Mouse (Mus musculus): ENCODE measurements at regions not wholly inside any gene's neighbourhood (a gene's known extent, or its start where the extent isn't known, plus 50 kb on each side); places are given as distances from the start of the nearest gene placed in this dataset.

GRCm38 (mm10) chr13:3752334-3752733 is 51.8 kb downstream of the Calml3 start:
- WGBS: 86% methylated on average over 5 of the region's 5 CpGs

GRCm38 (mm10) chr13:3751222-3751621 is 52.9 kb downstream of the Calml3 start:
- H3K4me3 ChIP-seq: no peak overlapping the region
- no peaks in the 10 kb centered on the region for H3K9me3 ChIP-seq (replicated peaks)
- whole genome bisulfite sequencing: 88% methylated on average over 1 of the region's 1 CpGs
- peaks cover 20% of the 10 kb centered on the region for H3K4me1 ChIP-seq
- no peak for DNase-seq (ENCODE audit: low spot score)
- H3K27ac ChIP-seq: no peak overlapping the region
- H3K36me3 ChIP-seq: no peaks in the 10 kb centered on the region
- H3K27me3 ChIP-seq (ENCODE audit: low read depth, poor library complexity, severe bottlenecking): no peaks in the 10 kb centered on the region

More at GRCm38 (mm10) chr13:3752334-3752733, 51.8 kb downstream of the Calml3 start:
- H3K4me1 ChIP-seq: peaks cover 9% of the 10 kb centered on the region
- H3K9me3 ChIP-seq (replicated peaks): no peaks in the 10 kb centered on the region
- H3K27me3 ChIP-seq (ENCODE audit: low read depth, poor library complexity, severe bottlenecking): no peaks in the 10 kb centered on the region
- no peak overlapping the region for H3K27ac ChIP-seq
- DNase-seq (ENCODE audit: low spot score): no peak
- H3K36me3 ChIP-seq: no peaks in the 10 kb centered on the region
- no peak overlapping the region for H3K4me3 ChIP-seq

GRCm38 (mm10) chr13:3750756-3751155 is 53.4 kb downstream of the Calml3 start:
- no peaks in the 10 kb centered on the region for H3K9me3 ChIP-seq (replicated peaks)
- no peaks in the 10 kb centered on the region for H3K36me3 ChIP-seq
- H3K27ac ChIP-seq: no peak overlapping the region
- WGBS: 79% methylated on average over 1 of the region's 1 CpGs
- peaks cover 20% of the 10 kb centered on the region for H3K4me1 ChIP-seq
- no peaks in the 10 kb centered on the region for H3K27me3 ChIP-seq (ENCODE audit: low read depth, poor library complexity, severe bottlenecking)
- H3K4me3 ChIP-seq: no peak overlapping the region
- DNase-seq (ENCODE audit: low spot score): no peak

- Histone ChIP-seq H3K9me3 (replicated peaks) (no peaks in the 10 kb centered on the region), H3K4me3 (no peak overlapping the region), H3K27ac (no peak overlapping the region), H3K4me1 (peaks cover 20% of the 10 kb centered on the region), H3K27me3 (ENCODE audit: low read depth, poor library complexity, severe bottlenecking) (no peaks in the 10 kb centered on the region), H3K36me3 (no peaks in the 10 kb centered on the region)
- WGBS: 87% methylated on average over 3 of the region's 3 CpGs
- no peak for DNase-seq (ENCODE audit: low spot score)
Observed at GRCm38 (mm10) chr13:3749646-3750045, 54.5 kb downstream of the Calml3 start.

GRCm38 (mm10) chr13:3748859-3749258 is 55.3 kb downstream of the Calml3 start:
- H3K4me1 ChIP-seq: peaks cover 23% of the 10 kb centered on the region
- no peaks in the 10 kb centered on the region for H3K27me3 ChIP-seq (ENCODE audit: low read depth, poor library complexity, severe bottlenecking)
- 58% methylated on average over 5 of the region's 5 CpGs for WGBS
- H3K4me3 ChIP-seq: no peak overlapping the region
- H3K36me3 ChIP-seq: no peaks in the 10 kb centered on the region
- no peak overlapping the region for H3K27ac ChIP-seq
- no peak for DNase-seq (ENCODE audit: low spot score)
- no peaks in the 10 kb centered on the region for H3K9me3 ChIP-seq (replicated peaks)

DNA sequence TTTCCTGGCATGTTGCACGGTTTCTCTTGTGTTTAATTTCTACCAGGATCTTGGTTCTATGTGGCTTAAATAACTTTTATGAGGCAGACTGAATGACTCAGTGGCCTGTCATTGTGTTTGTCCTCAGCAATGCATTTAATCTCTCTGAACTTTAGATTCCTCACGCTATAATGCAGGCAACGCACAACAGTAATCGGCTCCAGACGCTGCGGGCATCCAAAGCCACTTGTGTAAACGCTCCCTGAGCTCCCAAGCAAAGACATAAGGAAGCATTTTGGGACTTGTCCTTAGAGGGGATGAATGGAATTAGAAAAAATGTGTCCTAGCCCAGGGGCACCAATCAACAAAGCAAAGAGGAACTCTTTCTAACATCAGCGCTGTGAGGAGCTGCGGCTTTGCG is 57.6 kb downstream of the Calml3 start:
- H3K4me3 ChIP-seq: no peak overlapping the region
- peak overlapping the region; percentile 78 for H3K27ac ChIP-seq
- 34% methylated on average over 10 of the region's 10 CpGs for whole genome bisulfite sequencing
- H3K27me3 ChIP-seq (ENCODE audit: low read depth, poor library complexity, severe bottlenecking): no peaks in the 10 kb centered on the region
- H3K4me1 ChIP-seq: peaks cover 47% of the 10 kb centered on the region
- H3K9me3 ChIP-seq (replicated peaks): no peaks in the 10 kb centered on the region
- H3K36me3 ChIP-seq: no peaks in the 10 kb centered on the region
- peak; percentile 52 for DNase-seq (ENCODE audit: low spot score)

- H3K27me3 ChIP-seq (ENCODE audit: low read depth, poor library complexity, severe bottlenecking): no peaks in the 10 kb centered on the region
- H3K27ac ChIP-seq: no peak overlapping the region
- no peak overlapping the region for H3K4me3 ChIP-seq
- WGBS: 78% methylated on average over 3 of the region's 3 CpGs
- H3K9me3 ChIP-seq (replicated peaks): no peaks in the 10 kb centered on the region
- no peak for DNase-seq (ENCODE audit: low spot score)
- H3K36me3 ChIP-seq: no peaks in the 10 kb centered on the region
- peaks cover 45% of the 10 kb centered on the region for H3K4me1 ChIP-seq
Observed at GRCm38 (mm10) chr13:3744870-3745269, 59.2 kb downstream of the Calml3 start.

- no peak for DNase-seq (ENCODE audit: low spot score)
- 91% methylated on average over 6 of the region's 6 CpGs for WGBS
- Histone ChIP-seq H3K27me3 (ENCODE audit: low read depth, poor library complexity, severe bottlenecking) (no peaks in the 10 kb centered on the region), H3K9me3 (replicated peaks) (no peaks in the 10 kb centered on the region), H3K27ac (peak overlapping the region; percentile 89), H3K4me1 (peaks cover 42% of the 10 kb centered on the region), H3K4me3 (no peak overlapping the region), H3K36me3 (no peaks in the 10 kb centered on the region)
Observed at GRCm38 (mm10) chr13:3743692-3744457, 60.2 kb downstream of the Calml3 start.

DNA sequence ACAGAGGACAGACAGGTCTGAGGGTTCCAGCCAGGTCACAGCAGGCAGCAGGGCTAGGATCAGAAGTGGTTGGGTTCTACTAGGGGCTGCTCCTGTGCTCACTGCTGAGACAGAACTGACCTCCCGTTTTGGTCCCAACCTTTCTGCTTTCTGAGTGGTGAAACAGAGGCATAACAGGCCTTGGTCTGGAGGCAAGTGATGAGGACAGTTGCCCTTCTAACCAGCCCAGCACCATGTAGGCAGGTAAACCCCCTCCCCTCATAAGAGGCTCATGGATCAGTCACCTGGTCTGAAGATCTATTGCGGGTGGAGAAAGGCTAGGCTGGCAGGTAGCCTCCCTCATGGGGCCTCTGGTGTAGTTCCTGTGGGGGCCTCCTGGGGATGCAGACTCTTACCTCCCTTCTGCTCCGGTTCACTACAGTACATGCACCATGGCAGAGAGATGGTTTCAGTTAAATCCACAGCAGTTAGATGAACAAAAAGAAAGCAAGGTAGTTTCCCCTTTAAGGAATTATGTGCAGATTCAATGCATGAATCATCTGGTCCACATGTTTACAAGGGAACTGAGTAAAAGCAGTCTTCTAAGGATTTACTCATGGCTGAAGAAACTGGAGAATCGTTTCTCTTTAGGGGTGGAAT is 61.2 kb downstream of the Calml3 start:
- Histone ChIP-seq H3K27me3 (ENCODE audit: low read depth, poor library complexity, severe bottlenecking) (no peaks in the 10 kb centered on the region), H3K4me3 (no peak overlapping the region; the same call in 1 of the 2 replicates), H3K4me1 (peaks cover 42% of the 10 kb centered on the region), H3K9me3 (replicated peaks) (no peaks in the 10 kb centered on the region), H3K36me3 (no peaks in the 10 kb centered on the region), H3K27ac (peak overlapping the region; percentile 89)
- WGBS: 36% methylated on average over 4 of the region's 4 CpGs
- peak; percentile 65 for DNase-seq (ENCODE audit: low spot score)

GRCm38 (mm10) chr13:3742094-3742730 is 61.9 kb downstream of the Calml3 start:
- Histone ChIP-seq H3K4me3 (no peak overlapping the region; the same call in 1 of the 2 replicates), H3K36me3 (no peaks in the 10 kb centered on the region), H3K9me3 (replicated peaks) (no peaks in the 10 kb centered on the region), H3K27me3 (ENCODE audit: low read depth, poor library complexity, severe bottlenecking) (no peaks in the 10 kb centered on the region), H3K4me1 (peaks cover 37% of the 10 kb centered on the region), H3K27ac (peak overlapping the region; percentile 89)
- DNase-seq (ENCODE audit: low spot score): peak; percentile 81
- WGBS: 53% methylated on average over 2 of the region's 2 CpGs

DNA sequence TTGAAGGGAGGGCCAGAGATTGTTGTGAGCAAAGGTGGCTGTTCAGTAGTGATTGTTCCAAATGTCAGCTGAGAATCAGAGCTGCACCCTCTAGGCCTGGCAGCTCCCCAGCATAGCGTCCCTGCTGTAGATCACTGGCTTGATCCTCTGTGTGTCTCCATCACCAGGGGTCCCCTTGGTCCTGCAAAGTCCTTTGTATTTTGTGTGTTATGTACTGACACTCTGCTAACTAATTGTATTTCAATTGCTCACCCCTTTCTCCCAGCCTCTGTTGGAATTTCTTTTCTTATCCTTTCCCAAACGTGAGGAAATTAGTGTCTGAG is 73.5 kb downstream of the Calml3 start:
- no peaks in the 10 kb centered on the region for H3K27me3 ChIP-seq (ENCODE audit: low read depth, poor library complexity, severe bottlenecking)
- no peak for DNase-seq (ENCODE audit: low spot score)
- WGBS: 25% methylated on average over 2 of the region's 2 CpGs
- H3K36me3 ChIP-seq: no peaks in the 10 kb centered on the region
- peak overlapping the region; percentile 77 for H3K27ac ChIP-seq
- H3K4me1 ChIP-seq: peaks cover 18% of the 10 kb centered on the region
- no peaks in the 10 kb centered on the region for H3K9me3 ChIP-seq (replicated peaks)
- no peak overlapping the region for H3K4me3 ChIP-seq

- Histone ChIP-seq H3K4me3 (no peak overlapping the region), H3K27ac (peak overlapping the region; percentile 77), H3K27me3 (ENCODE audit: low read depth, poor library complexity, severe bottlenecking) (no peaks in the 10 kb centered on the region), H3K4me1 (peaks cover 18% of the 10 kb centered on the region), H3K9me3 (replicated peaks) (no peaks in the 10 kb centered on the region), H3K36me3 (no peaks in the 10 kb centered on the region)
- 6% methylated on average over 3 of the region's 3 CpGs for WGBS
- DNase-seq (ENCODE audit: low spot score): peak; percentile 43
Observed at GRCm38 (mm10) chr13:3729926-3730698, 74.0 kb downstream of the Calml3 start.

GRCm38 (mm10) chr13:3728888-3729287 is 75.2 kb downstream of the Calml3 start:
- H3K36me3 ChIP-seq: no peaks in the 10 kb centered on the region
- H3K4me3 ChIP-seq: no peak overlapping the region
- no peak for DNase-seq (ENCODE audit: low spot score)
- H3K27me3 ChIP-seq (ENCODE audit: low read depth, poor library complexity, severe bottlenecking): no peaks in the 10 kb centered on the region
- no peaks in the 10 kb centered on the region for H3K9me3 ChIP-seq (replicated peaks)
- 89% methylated on average over 3 of the region's 3 CpGs for WGBS
- H3K27ac ChIP-seq: no peak overlapping the region
- peaks cover 18% of the 10 kb centered on the region for H3K4me1 ChIP-seq
